Mouse (Mus musculus) forebrain, embryonic 10.5 days (tissue): ENCODE data around the gene Cd300lg. TPM values are rescaled to one million over a fixed set of nuclear protein-coding genes. Genes with fewer than 3 reads are reported as not detected.

Source experiments
- DNase-seq: peaks from one replicate; pipeline ENCODE4 v3.0.0-alpha.2; 2017; ENCODE audit warnings: low spot score; ENCODE audit errors: extremely low spot score
- H3K27ac ChIP-seq: fragments of 300-500 bp; sonication (generic); 2 replicates; pipeline ENCODE4 v1.5.1; 2016; ENCODE audit warnings: mild to moderate bottlenecking
- H3K27me3 ChIP-seq: fragments of 300-500 bp; sonication (generic); 2 replicates; pipeline ENCODE4 v1.6.1; 2016; ENCODE audit warnings: mild to moderate bottlenecking; ENCODE audit not compliant: poor library complexity, severe bottlenecking
- H3K36me3 ChIP-seq: fragments of 300-500 bp; sonication (generic); replicated peaks from 2 replicates; pipeline ENCODE4 v1.6.1; 2016; ENCODE audit warnings: mild to moderate bottlenecking, moderate library complexity
- H3K4me1 ChIP-seq: fragments of 300-500 bp; sonication (generic); 2 replicates; pipeline ENCODE4 v1.6.1; 2016
- H3K4me3 ChIP-seq: fragments of 300-500 bp; sonication (generic); 2 replicates; pipeline ENCODE4 v1.5.1; 2016; ENCODE audit warnings: mild to moderate bottlenecking, moderate library complexity
- H3K9me3 ChIP-seq: fragments of 300-500 bp; sonication (generic); 2 replicates; pipeline ENCODE4 v1.6.1; 2016; ENCODE audit warnings: mild to moderate bottlenecking, moderate library complexity
- WGBS: fragments of 180-500 bp; shearing (Covaris S2); methylation state at CpG from one replicate; pipeline ENCODE4 v1.1.7; 2016; 5-methylcytosine and 5-hydroxymethylcytosine counted together
- polyA plus RNA-seq: library from polyadenylated mRNA; unstranded; fragments of >200 nt; fragmentation: Nextera tagmentation; extraction: Ambion mirVana; gene quantifications from 2 replicates; pipeline ENCODE4 v1.2.1, GENCODE M21; 2016

The Cd300lg gene
- polyA plus RNA-seq, 1 experiment from 2014 or later: 0.14 TPM

DNA sequence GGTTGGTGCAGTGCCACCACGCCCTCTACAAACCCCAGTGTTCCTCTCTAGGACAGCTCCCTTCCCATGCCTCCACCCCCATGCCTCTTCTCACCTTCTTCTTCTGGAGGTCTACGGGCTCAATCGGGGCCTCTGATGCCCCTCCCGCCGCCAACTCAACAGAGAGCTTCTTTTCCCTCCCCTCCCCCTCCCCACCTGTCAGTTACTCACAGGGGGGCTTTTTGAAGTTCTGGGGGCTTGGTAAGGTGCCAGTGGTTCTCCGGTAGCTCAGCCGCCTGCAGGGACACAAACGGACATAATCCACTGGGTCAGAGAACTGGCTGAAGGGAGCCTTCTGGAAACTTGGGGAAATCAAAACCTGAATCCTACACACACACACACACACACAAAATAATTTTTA lies 29.8 kb upstream of the Cd300lg start:
- no peak for DNase-seq
- H3K27ac ChIP-seq: no peak overlapping the region
- no peaks in the 10 kb centered on the region for H3K27me3 ChIP-seq
- peaks cover 36% of the 10 kb centered on the region for H3K4me1 ChIP-seq
- H3K36me3 ChIP-seq: peaks cover 96% of the 10 kb centered on the region
- H3K4me3 ChIP-seq: no peak overlapping the region
- 87% methylated on average over 8 of the region's 8 CpGs for WGBS
- H3K9me3 ChIP-seq: no peaks in the 10 kb centered on the region

DNA sequence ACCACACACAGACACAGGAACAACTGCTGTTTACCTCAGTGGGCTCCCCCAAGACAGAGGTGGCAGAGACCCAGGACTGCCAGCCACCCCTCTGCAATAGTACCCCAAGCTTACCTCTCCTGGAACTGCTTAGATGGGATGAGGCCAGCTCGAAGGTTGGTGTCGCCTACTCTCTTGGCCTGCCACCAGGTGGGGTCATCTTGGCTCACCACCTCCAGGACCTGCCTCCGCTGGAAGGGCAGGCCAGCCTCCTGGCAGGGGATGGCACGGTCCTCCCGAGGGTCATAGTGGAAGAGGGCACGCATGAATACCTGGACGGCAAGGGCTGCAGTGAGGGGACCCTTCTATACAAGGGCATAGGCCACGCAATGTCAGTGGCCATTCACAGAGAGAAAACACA lies 28.1 kb upstream of the Cd300lg start:
- H3K27me3 ChIP-seq: no peaks in the 10 kb centered on the region
- DNase-seq: no peak
- H3K36me3 ChIP-seq: peaks cover 96% of the 10 kb centered on the region
- no peak overlapping the region for H3K4me3 ChIP-seq
- no peak overlapping the region for H3K27ac ChIP-seq
- H3K4me1 ChIP-seq: peaks cover 33% of the 10 kb centered on the region
- 90% methylated on average over 8 of the region's 8 CpGs for WGBS
- no peaks in the 10 kb centered on the region for H3K9me3 ChIP-seq

DNA sequence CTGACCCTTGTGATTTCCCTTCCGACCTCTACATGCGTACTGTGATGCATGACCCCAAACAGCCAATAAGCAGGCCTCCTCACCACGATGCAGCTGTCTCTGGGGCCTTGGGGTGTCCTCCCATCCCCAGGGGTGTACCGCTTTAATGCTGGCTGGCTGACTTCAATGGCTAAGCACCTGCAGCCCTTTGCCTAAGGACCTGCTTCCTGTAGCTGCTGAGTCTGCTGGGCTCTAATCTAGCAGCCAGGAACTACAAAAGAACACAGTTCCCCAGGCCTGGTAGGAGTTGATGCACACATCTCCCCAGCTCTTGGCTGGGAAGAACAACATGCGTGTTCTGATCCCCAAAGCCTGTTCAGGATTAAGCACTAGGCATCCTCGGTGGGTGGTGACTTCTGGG lies 25.8 kb upstream of the Cd300lg start:
- Histone ChIP-seq H3K9me3 (no peaks in the 10 kb centered on the region), H3K27ac (no peak overlapping the region), H3K36me3 (peaks cover 92% of the 10 kb centered on the region), H3K4me3 (no peak overlapping the region), H3K27me3 (no peaks in the 10 kb centered on the region), H3K4me1 (peaks cover 20% of the 10 kb centered on the region)
- 67% methylated on average over 6 of the region's 6 CpGs for WGBS
- DNase-seq: no peak

DNA sequence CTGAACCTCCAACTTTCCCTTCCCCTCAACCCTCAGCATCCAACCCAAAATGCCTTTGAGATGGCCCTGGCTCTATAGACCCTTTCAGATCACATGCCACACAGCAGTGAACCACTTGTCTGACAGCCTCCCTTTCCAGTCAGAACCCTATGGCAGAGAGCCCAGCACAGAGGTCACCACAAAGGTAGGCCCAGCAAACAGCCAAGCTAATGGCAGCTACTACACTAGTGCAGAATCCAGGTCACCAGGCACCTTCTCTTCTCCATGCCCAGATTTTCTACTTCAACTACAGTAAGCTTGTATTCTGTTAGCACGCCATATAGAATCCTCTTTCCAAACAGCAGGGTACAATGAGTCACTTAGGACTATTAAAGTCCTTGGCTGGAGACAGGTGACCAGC lies 25.2 kb upstream of the Cd300lg start:
- Histone ChIP-seq H3K4me1 (peaks cover 14% of the 10 kb centered on the region), H3K9me3 (no peaks in the 10 kb centered on the region), H3K27ac (no peak overlapping the region), H3K27me3 (no peaks in the 10 kb centered on the region), H3K4me3 (no peak overlapping the region), H3K36me3 (peaks cover 88% of the 10 kb centered on the region)
- WGBS: 91% methylated on average over 1 of the region's 1 CpGs
- DNase-seq: no peak

DNA sequence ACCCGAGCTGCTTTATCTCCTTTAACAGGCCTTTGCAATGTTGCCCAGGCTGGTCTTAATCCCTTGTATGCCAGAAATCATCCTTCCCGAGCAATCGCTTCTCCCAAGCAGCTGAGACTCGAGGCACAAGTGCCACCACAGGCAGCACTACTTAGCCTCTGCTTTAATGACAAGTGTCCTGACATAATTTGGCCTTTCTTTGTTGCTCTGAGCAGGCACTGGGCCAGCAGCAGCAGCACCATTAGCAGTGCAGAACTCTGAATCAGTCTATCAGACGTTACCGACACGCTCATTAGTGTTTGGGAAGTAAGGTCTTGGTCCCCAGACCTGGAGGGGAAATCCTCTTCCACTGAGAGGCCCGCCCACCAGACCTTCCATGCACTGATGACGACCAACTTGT lies 21.6 kb upstream of the Cd300lg start:
- H3K4me3 ChIP-seq: no peak overlapping the region
- peaks cover 22% of the 10 kb centered on the region for H3K4me1 ChIP-seq
- H3K9me3 ChIP-seq: no peaks in the 10 kb centered on the region
- DNase-seq: no peak
- peaks cover 78% of the 10 kb centered on the region for H3K36me3 ChIP-seq
- H3K27me3 ChIP-seq: peaks cover 4% of the 10 kb centered on the region
- 81% methylated on average over 9 of the region's 9 CpGs for WGBS
- no peak overlapping the region for H3K27ac ChIP-seq

DNA sequence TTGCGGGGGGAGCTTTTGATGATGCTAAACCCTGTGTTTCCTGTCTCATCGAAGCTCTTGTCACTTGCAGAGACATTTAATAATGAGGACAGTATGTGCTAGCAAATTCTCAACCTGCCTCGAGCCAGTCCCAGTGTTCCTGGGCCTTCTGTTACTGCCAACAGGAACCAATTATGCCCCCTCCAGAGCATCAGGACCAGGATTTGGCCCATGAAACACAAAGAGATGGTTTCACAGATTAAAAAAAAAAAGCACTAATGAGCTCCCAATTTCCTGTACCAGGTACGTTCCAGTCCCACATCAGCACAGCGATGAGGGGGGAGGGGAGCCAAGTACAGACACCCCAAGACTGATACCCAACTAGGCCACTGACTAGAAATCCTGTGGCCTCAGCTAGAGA lies 20.1 kb upstream of the Cd300lg start:
- peaks cover 26% of the 10 kb centered on the region for H3K4me1 ChIP-seq
- 78% methylated on average over 5 of the region's 5 CpGs for WGBS
- no peak overlapping the region for H3K27ac ChIP-seq
- H3K36me3 ChIP-seq: peaks cover 69% of the 10 kb centered on the region
- peaks cover 18% of the 10 kb centered on the region for H3K27me3 ChIP-seq
- H3K9me3 ChIP-seq: no peaks in the 10 kb centered on the region
- DNase-seq: no peak
- H3K4me3 ChIP-seq: no peak overlapping the region

DNA sequence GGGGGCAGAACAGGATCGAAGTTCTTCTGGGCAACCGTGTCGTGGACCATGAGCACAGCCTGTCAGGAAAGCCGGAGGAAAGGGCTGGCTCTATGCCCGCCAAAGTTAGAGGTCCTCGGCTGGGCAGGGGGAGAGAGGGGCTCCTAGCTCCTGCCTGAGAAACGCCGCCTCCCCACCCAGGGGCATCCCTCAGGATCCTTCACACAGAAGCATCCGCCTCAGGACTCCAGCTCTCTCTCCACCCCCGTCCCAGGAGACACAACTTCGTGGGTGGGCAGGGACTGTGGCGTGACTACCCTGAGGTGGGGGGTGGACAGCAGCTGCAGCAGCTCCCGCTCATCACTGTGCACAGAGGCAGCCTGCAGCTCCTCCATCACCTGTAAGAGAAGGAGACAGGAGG lies 17.9 kb upstream of the Cd300lg start:
- Histone ChIP-seq H3K27me3 (peaks cover 29% of the 10 kb centered on the region), H3K9me3 (no peaks in the 10 kb centered on the region), H3K4me1 (peaks cover 45% of the 10 kb centered on the region), H3K4me3 (no peak overlapping the region), H3K36me3 (peaks cover 48% of the 10 kb centered on the region), H3K27ac (no peak overlapping the region)
- WGBS: 88% methylated on average over 13 of the region's 13 CpGs
- DNase-seq: no peak

DNA sequence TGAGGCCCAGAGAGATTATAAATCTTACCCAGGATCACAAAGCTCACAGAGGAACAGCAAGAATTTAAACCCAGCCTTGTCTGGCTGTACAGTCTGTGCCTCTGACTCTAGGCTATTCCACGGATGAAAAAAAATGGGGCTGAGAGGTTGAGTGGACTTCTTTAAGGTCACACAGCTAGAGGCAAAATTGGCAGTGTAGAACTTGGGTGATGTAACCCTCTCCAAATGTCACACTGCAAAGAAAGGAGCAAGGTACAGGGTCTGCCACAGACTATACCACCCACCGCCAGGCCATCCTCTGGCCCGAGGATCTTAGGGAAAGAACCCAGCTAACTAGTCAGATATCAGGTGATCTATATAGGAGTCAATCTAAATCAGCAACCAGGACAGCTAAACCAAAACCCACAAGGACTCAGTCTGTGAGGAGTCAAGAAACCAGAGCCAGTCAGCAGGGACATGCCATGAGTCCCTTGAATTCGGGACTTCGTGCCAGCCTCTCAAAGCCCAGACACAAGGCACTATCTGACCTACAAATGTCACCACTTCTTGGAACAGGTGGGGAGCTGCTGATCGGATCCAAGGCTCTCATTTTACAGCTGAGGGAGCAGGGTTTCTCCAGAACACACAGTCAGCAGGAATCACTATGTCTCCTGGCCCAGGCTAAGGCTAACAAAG lies 17.1 kb upstream of the Cd300lg start:
- DNase-seq: no peak
- 92% methylated on average over 6 of the region's 6 CpGs for WGBS
- Histone ChIP-seq H3K4me1 (peaks cover 45% of the 10 kb centered on the region), H3K27me3 (peaks cover 35% of the 10 kb centered on the region), H3K4me3 (no peak overlapping the region), H3K36me3 (peaks cover 41% of the 10 kb centered on the region), H3K9me3 (no peaks in the 10 kb centered on the region), H3K27ac (no peak overlapping the region)

DNA sequence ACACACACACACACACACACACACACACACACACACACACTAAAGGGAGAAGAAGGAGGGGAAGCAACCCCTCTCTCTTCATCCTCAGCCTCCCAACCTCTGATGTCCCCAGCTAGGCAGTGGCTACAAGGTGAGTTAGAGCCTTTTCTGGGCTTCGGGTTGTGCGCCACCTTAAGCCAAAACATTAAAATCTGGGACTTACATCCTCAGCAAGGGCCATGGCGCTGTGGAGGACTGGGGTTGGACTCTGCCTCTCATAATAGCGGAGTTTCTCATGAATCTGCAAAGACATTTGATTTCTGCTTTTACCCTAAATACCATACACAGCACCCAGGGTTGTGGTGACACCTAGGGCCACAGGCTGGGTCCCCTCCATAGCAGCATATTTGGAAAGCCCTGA lies 16.4 kb upstream of the Cd300lg start:
- DNase-seq: no peak
- Histone ChIP-seq H3K27ac (peak overlapping the region; percentile 90; the same call in 1 of the 2 replicates), H3K27me3 (peaks cover 39% of the 10 kb centered on the region), H3K4me3 (peak overlapping the region; percentile 76; the same call in 1 of the 2 replicates), H3K9me3 (no peaks in the 10 kb centered on the region), H3K4me1 (peaks cover 41% of the 10 kb centered on the region), H3K36me3 (peaks cover 36% of the 10 kb centered on the region)
- 86% methylated on average over 4 of the region's 4 CpGs for WGBS

DNA sequence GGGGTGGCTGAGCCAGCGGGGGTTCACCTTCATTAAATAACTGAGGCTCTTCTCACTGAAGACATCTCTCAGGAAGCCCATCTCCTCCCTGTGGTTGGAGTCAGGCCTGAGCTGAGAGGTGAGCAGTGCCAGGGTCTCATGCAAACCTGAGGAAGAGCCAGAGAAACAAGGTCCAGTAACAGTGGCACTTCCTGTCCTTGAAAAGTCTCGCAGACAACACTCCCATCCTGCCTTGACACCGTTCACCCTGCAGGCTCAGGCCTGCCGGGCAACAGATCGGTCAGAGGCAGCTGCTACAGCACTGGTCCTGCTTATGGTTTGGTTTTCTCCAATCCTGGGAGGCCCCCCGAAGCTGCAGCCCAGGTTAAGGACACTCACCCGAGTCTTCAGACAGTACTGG lies 16.0 kb upstream of the Cd300lg start:
- Histone ChIP-seq H3K4me3 (peak overlapping the region; percentile 76), H3K9me3 (no peaks in the 10 kb centered on the region), H3K27me3 (peaks cover 44% of the 10 kb centered on the region), H3K27ac (peak overlapping the region; percentile 90), H3K4me1 (peaks cover 41% of the 10 kb centered on the region), H3K36me3 (peaks cover 32% of the 10 kb centered on the region)
- DNase-seq: no peak
- 37% methylated on average over 7 of the region's 7 CpGs for WGBS

DNA sequence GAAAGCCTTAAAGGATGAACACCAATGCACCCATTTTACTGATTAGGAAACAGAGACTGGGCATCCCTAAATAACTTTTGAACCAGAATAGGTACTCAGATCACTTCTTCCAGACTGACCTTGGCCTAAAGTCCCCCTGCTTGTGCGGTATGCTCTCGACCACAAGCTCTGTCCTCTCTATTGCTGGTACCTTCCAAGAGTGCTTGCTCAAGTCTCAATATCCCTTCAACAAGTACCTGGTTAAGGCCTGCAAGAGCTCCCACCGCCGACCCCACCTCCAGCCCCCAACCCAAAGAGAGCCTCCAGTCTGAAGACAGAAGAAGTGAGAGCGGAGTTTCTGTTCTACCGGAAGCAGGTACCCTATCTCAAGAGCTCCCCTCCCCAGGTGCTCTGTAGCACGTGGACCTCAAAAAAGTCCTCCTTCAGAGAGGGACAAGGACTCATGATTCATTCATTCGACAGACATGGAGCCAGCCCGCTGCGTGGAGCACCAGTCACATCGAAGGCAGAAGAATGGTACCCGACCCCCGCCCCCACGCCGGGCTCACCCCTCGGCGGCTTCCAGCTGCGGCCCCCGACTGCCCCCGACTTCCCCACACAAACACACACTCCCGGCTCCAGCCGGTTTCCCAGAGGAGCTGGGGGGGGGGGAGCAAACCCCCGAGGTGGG lies 15.2 kb upstream of the Cd300lg start:
- Histone ChIP-seq H3K9me3 (no peaks in the 10 kb centered on the region), H3K36me3 (peaks cover 29% of the 10 kb centered on the region), H3K4me1 (peaks cover 41% of the 10 kb centered on the region), H3K27me3 (peaks cover 50% of the 10 kb centered on the region), H3K4me3 (peak overlapping the region; percentile 76), H3K27ac (peak overlapping the region; percentile 90)
- peak; percentile 40 for DNase-seq
- 3% methylated on average over 23 of the region's 23 CpGs for WGBS

DNA sequence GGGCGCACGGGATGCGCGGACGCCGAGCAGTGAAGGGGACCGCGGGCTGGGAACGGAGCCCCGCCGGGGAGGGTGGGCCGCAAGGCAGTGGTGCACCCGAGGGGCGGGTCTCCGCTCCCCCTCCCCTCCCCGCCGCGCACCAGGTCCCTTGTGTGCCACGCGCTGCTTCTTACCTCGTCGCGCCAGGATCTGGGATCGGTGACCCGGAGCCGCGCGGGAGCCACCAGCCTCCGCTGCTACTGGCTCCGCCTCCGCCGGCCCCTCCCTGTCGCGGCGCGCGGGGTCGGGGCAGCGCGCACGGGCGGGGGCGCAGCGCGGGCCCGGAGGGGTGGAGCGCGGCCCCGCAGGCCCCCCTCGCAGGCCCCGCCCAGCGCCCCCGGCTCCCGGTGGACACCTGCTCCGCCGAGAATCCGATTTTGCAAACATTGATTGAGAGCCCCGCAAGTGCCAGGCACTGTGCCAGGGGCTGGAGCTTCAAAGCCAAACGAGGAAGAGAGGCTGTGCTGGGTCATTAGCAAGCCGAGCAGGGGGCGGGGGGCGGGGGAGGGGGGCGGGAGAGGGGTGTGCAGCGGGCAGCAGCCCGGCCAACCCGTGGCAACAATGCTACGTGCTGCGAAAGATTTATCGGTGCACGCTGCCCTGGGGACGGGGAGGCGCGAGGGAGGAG lies 14.5 kb upstream of the Cd300lg start:
- Histone ChIP-seq H3K27me3 (peaks cover 52% of the 10 kb centered on the region), H3K36me3 (peaks cover 23% of the 10 kb centered on the region), H3K4me1 (peaks cover 40% of the 10 kb centered on the region), H3K4me3 (peak overlapping the region; percentile 76), H3K27ac (peak overlapping the region; percentile 90), H3K9me3 (no peaks in the 10 kb centered on the region)
- peak; percentile 82 for DNase-seq
- under 1% methylated on average over 67 of the region's 73 CpGs for WGBS
